Mouse (Mus musculus) E14TG2a.4 (cell line): ENCODE data around the gene Csta1.
"Not testable (repeated sequence)": the region's sequence is repeated elsewhere in the genome, so short reads cannot be mapped to it uniquely, and the experiment has no call there.

Source experiments
- H3K27me3 ChIP-seq: 2 replicates; pipeline ENCODE4 v1.6.1; 2014; ENCODE audit warnings: low read length, control low read depth; ENCODE audit not compliant: insufficient read depth
- H3K36me3 ChIP-seq: 2 replicates; pipeline ENCODE4 v1.6.1; 2014; ENCODE audit warnings: low read length, control low read depth; ENCODE audit not compliant: insufficient read depth
- H3K4me1 ChIP-seq: replicated peaks from 2 replicates; pipeline ENCODE4 v1.6.1; 2014; ENCODE audit warnings: low read depth, low read length, control low read depth
- H3K4me3 ChIP-seq: replicated peaks from 2 replicates; pipeline ENCODE4 v1.5.1; 2014; ENCODE audit warnings: mild to moderate bottlenecking, low read length
- H3K9me3 ChIP-seq: 2 replicates; pipeline ENCODE4 v1.6.1; 2014; ENCODE audit warnings: low read length, control low read depth
- CTCF ChIP-seq: conservative IDR thresholded peaks from 2 replicates; pipeline ENCODE4 v1.5.1; 2014; ENCODE audit warnings: low read length
- NANOG ChIP-seq: IDR thresholded peaks from 2 replicates; pipeline ENCODE4 v1.6.1; 2014; ENCODE audit warnings: borderline replicate concordance, low read length, mixed read lengths
- POU5F1 ChIP-seq: IDR thresholded peaks from 2 replicates; pipeline ENCODE4 v1.6.1; 2014; ENCODE audit warnings: low read length, borderline replicate concordance

Gene Csta1

GRCm38 (mm10) chr16:36101526-36101925 lies 29.5 kb downstream of the Csta1 start:
- H3K4me3 ChIP-seq = no peak overlapping the region
- no peaks in the 10 kb centered on the region for H3K27me3 ChIP-seq
- no peaks in the 10 kb centered on the region for H3K4me1 ChIP-seq
- TF ChIP-seq CTCF (no peak), NANOG (no peak), POU5F1 (no peak)
- peaks cover 6% of the 10 kb centered on the region for H3K36me3 ChIP-seq
- peaks cover 48% of the 10 kb centered on the region for H3K9me3 ChIP-seq

- Histone ChIP-seq H3K36me3 (peaks cover 10% of the 10 kb centered on the region), H3K9me3 (peaks cover 45% of the 10 kb centered on the region)
- not testable (repeated sequence) for H3K4me3 ChIP-seq, H3K27me3 ChIP-seq, H3K4me1 ChIP-seq
These were observed 33.1 kb downstream of the Csta1 start for GRCm38 (mm10) chr16:36097813-36098499.

- no peak for TF ChIP-seq CTCF
- TF ChIP-seq NANOG = no peak
- no peak for TF ChIP-seq POU5F1
- H3K36me3 ChIP-seq = peaks cover 48% of the 10 kb centered on the region
These were observed 37.0 kb downstream of the Csta1 start for GRCm38 (mm10) chr16:36094079-36094478.

GRCm38 (mm10) chr16:36090785-36091509 lies 40.1 kb downstream of the Csta1 start:
- H3K4me1 ChIP-seq = peaks cover 72% of the 10 kb centered on the region
- TF ChIP-seq NANOG (peak; percentile 40; the same call in 1 of the 2 replicates), CTCF (no peak), POU5F1 (0 out of 2 replicates have a peak, but pooled peaks have one; percentile 24)
- H3K27me3 ChIP-seq = no peaks in the 10 kb centered on the region
- no peak overlapping the region for H3K4me3 ChIP-seq
- no peaks in the 10 kb centered on the region for H3K9me3 ChIP-seq
- peaks cover 72% of the 10 kb centered on the region for H3K36me3 ChIP-seq

More at GRCm38 (mm10) chr16:36094079-36094478, 37.0 kb downstream of the Csta1 start:
- no peak overlapping the region for H3K4me3 ChIP-seq
- no peaks in the 10 kb centered on the region for H3K27me3 ChIP-seq
- H3K4me1 ChIP-seq = peaks cover 44% of the 10 kb centered on the region
- H3K9me3 ChIP-seq = peaks cover 22% of the 10 kb centered on the region

GRCm38 (mm10) chr16:36089850-36090616 lies 41.0 kb downstream of the Csta1 start:
- H3K9me3 ChIP-seq = no peaks in the 10 kb centered on the region
- H3K4me3 ChIP-seq = 0 out of 2 replicates have a peak overlapping the region, but pooled peaks have one; percentile 26
- H3K4me1 ChIP-seq = peaks cover 72% of the 10 kb centered on the region
- H3K27me3 ChIP-seq = no peaks in the 10 kb centered on the region
- peaks cover 81% of the 10 kb centered on the region for H3K36me3 ChIP-seq
- TF ChIP-seq POU5F1 (no peak), CTCF (no peak; the same call in 1 of the 2 replicates), NANOG (no peak)

GRCm38 (mm10) chr16:36089065-36089464 lies 42.0 kb downstream of the Csta1 start:
- H3K4me3 ChIP-seq = peak overlapping the region; percentile 26; the same call in 1 of the 2 replicates
- no peaks in the 10 kb centered on the region for H3K27me3 ChIP-seq
- peaks cover 90% of the 10 kb centered on the region for H3K36me3 ChIP-seq
- H3K9me3 ChIP-seq = no peaks in the 10 kb centered on the region
- no peak for TF ChIP-seq CTCF
- no peak for TF ChIP-seq POU5F1
- no peak for TF ChIP-seq NANOG
- peaks cover 72% of the 10 kb centered on the region for H3K4me1 ChIP-seq

- TF ChIP-seq CTCF (no peak), NANOG (no peak), POU5F1 (no peak)
- no peak overlapping the region for H3K4me3 ChIP-seq
- H3K36me3 ChIP-seq = peaks cover 98% of the 10 kb centered on the region
- H3K27me3 ChIP-seq = no peaks in the 10 kb centered on the region
- H3K9me3 ChIP-seq = no peaks in the 10 kb centered on the region
- peaks cover 66% of the 10 kb centered on the region for H3K4me1 ChIP-seq
These were observed 43.2 kb downstream of the Csta1 start for GRCm38 (mm10) chr16:36087846-36088245.

- no peaks in the 10 kb centered on the region for H3K9me3 ChIP-seq
- TF ChIP-seq NANOG = no peak
- H3K4me3 ChIP-seq = no peak overlapping the region
- H3K36me3 ChIP-seq = peaks cover 78% of the 10 kb centered on the region
- peaks cover 54% of the 10 kb centered on the region for H3K4me1 ChIP-seq
- no peaks in the 10 kb centered on the region for H3K27me3 ChIP-seq
These were observed 51.1 kb downstream of the Csta1 start for GRCm38 (mm10) chr16:36079916-36080315.
